Mouse (Mus musculus) adrenal gland, adult 10 weeks (tissue): ENCODE measurements around the gene Fam69a. TPM values are rescaled to one million over a fixed set of nuclear protein-coding genes. Genes with fewer than 3 reads are reported as not detected.

Experiments used
- polyA plus RNA-seq: library from polyadenylated mRNA; stranded (reverse); fragments of 350-450 nt; fragmentation: Illumina TruSeq; extraction: RNeasy Lipid Tissue Mini Kit (QIAGEN cat#74804); gene quantifications from one replicate; pipeline ENCODE4 v1.2.3, GENCODE M21; 2014; ENCODE audit warnings: low read depth, low replicate concordance

The Fam69a gene
- 24.6 TPM for polyA plus RNA-seq

GRCm38 (mm10) chr5:107986967-107987834 lies at the start of gene Fam69a:
Gene Fam69a (minus strand): TSS chr5:107987085.

GRCm38 (mm10) chr5:107900206-107901013 lies 86.5 kb downstream of the Fam69a start, which contains the start of gene Rpl5:
Gene Rpl5 (plus strand): TSS chr5:107900502.

DNA sequence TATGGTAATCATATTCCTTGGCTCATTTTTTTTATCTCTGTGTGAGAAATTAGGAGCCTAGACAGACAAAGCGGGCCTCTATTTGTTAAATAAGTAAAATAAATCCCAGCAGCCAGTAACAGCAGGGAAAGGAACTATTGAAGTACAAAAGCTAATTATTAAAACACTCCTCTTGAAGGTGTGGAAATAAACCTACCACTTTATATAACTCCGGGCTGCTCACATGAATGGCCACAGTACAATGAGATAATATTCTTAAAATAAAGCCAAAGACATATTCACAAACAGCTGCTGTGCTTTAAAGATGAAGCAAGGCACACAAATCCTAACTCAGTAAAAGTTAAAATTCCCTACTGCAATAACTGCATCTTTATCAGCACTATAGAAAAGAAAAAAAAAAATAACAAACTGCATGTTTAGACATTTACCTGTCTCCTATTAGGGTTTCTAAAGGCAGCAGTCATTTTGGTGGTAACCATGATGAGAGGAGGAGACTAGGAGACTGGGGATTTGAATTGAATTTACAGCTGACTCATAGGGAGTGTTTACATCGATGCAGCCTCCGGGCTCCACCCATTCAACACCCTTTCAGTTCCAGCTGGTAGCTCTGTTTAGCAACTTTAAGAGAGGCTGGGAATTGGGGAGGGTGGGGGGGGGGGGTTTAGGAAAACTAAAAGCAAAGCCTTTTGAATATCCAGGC lies 112.2 kb downstream of the Fam69a start, which contains the start of gene Evi5:
TSS of gene Evi5 (minus strand) at position 547 of the 700 bp plus-strand sequence.

Other genes with a start within 250 kb of the Fam69a start
- gene Ube2d2b, start 157.0 kb downstream of the Fam69a start, polyA plus RNA-seq: not detected
- gene Evi5, start 112.0 kb downstream of the Fam69a start, polyA plus RNA-seq: 168 TPM
- gene Rpl5, start 86.6 kb downstream of the Fam69a start, polyA plus RNA-seq: 499 TPM
- 53.7 TPM for gene Mtf2, start 78.6 kb upstream of the Fam69a start, polyA plus RNA-seq
- 219 TPM for gene Tmed5, start 145.5 kb upstream of the Fam69a start, polyA plus RNA-seq
- gene Ccdc18, start 145.8 kb upstream of the Fam69a start, polyA plus RNA-seq: 1.3 TPM